Mouse (Mus musculus) neural tube, embryonic 14.5 days (tissue): ENCODE measurements around the gene Olfr805. TPM values are rescaled to one million over a fixed set of nuclear protein-coding genes. Genes with fewer than 3 reads are reported as not detected.

Experiments
- ATAC-seq: fragments of 200-750 bp; cut with Nextera tagmentation; 2 replicates; pipeline ENCODE4 v1.8.0; 2017; ENCODE audit warnings: low read depth, mild to moderate bottlenecking, moderate TSS enrichment, moderate library complexity
- H3K27ac ChIP-seq: fragments of 300-500 bp; sonication (generic); 2 replicates; pipeline ENCODE4 v1.5.1; 2014; ENCODE audit warnings: low read depth, mild to moderate bottlenecking, control low read depth, low read length, moderate library complexity, mixed read lengths
- H3K27me3 ChIP-seq: fragments of 300-500 bp; sonication (generic); 2 replicates; pipeline ENCODE4 v1.6.1; 2014; ENCODE audit warnings: low read length; ENCODE audit not compliant: control insufficient read depth, insufficient read depth
- H3K36me3 ChIP-seq: fragments of 300-500 bp; sonication (generic); 2 replicates; pipeline ENCODE4 v1.6.1; 2014; ENCODE audit warnings: low read length, mixed read lengths; ENCODE audit not compliant: control insufficient read depth, insufficient read depth
- H3K4me1 ChIP-seq: fragments of 300-500 bp; sonication (generic); 2 replicates; pipeline ENCODE4 v1.6.1; 2014; ENCODE audit warnings: low read length; ENCODE audit not compliant: control insufficient read depth, insufficient read depth
- H3K4me2 ChIP-seq: fragments of 300-500 bp; sonication (generic); 2 replicates; pipeline ENCODE4 v1.6.1; 2014; ENCODE audit warnings: mild to moderate bottlenecking, low read depth, low read length, control low read depth
- H3K4me3 ChIP-seq: fragments of 300-500 bp; sonication (generic); 2 replicates; pipeline ENCODE4 v1.5.1; 2014; ENCODE audit warnings: low read depth, low read length, control low read depth, mixed read lengths
- H3K9ac ChIP-seq: fragments of 300-500 bp; sonication (generic); replicated peaks from 2 replicates; pipeline ENCODE4 v1.6.1; 2014; ENCODE audit warnings: low read depth, mild to moderate bottlenecking, control low read depth, low read length, mixed read lengths
- H3K9me3 ChIP-seq: fragments of 300-500 bp; sonication (generic); 2 replicates; pipeline ENCODE4 v1.6.1; 2016; ENCODE audit warnings: low read length; ENCODE audit not compliant: control insufficient read depth
- WGBS: fragments of 180-500 bp; shearing (Covaris S2); extraction: QIAGEN DNeasy Blood & Tissue Kit; methylation state at CpG from one replicate; pipeline ENCODE4 v1.1.7; 2014; 5-methylcytosine and 5-hydroxymethylcytosine counted together
- polyA plus RNA-seq: library from polyadenylated mRNA; unstranded; fragments of >200 nt; fragmentation: Nextera tagmentation; extraction: Ambion mirVana; gene quantifications from 2 replicates; pipeline ENCODE4 v1.2.1, GENCODE M21; 2014

Olfr805 gene
- polyA plus RNA-seq = not detected in 2 replicates

GRCm38 (mm10) chr10:129729275-129729674, at the start of gene Olfr805:
Gene Olfr805, minus strand, starts transcription at chr10:129729375.
- no peak within 1 kb of the TSS for H3K4me2 ChIP-seq
- no peaks in the 10 kb centered on the region for H3K27me3 ChIP-seq
- no peaks in the 10 kb centered on the region for H3K36me3 ChIP-seq
- H3K9me3 ChIP-seq = no peaks in the 10 kb centered on the region
- no peak for ATAC-seq
- WGBS = 87% methylated on average over 2 of the region's 2 CpGs
- H3K27ac ChIP-seq = no peak within 1 kb of the TSS
- no peak within 1 kb of the TSS for H3K4me3 ChIP-seq
- H3K9ac ChIP-seq = no peak within 1 kb of the TSS
- no peaks in the 10 kb centered on the region for H3K4me1 ChIP-seq

- no peak for ATAC-seq
- H3K27me3 ChIP-seq = no peaks in the 10 kb centered on the region
- no peaks in the 10 kb centered on the region for H3K36me3 ChIP-seq
- H3K9ac ChIP-seq = no peak overlapping the region
- H3K27ac ChIP-seq = no peak overlapping the region
- no peak overlapping the region for H3K4me3 ChIP-seq
- H3K4me2 ChIP-seq = no peak overlapping the region
- H3K9me3 ChIP-seq = no peaks in the 10 kb centered on the region
- H3K4me1 ChIP-seq = no peaks in the 10 kb centered on the region
Observed at GRCm38 (mm10) chr10:129778123-129778522, 48.9 kb upstream of the Olfr805 start.

GRCm38 (mm10) chr10:129774338-129774737, 45.2 kb upstream of the Olfr805 start, which contains the start of gene Olfr809:
Gene Olfr809, plus strand, starts transcription at chr10:129774638.
- no peaks in the 10 kb centered on the region for H3K27me3 ChIP-seq
- ATAC-seq = no peak
- no peak within 1 kb of the TSS for H3K9ac ChIP-seq
- H3K36me3 ChIP-seq = no peaks in the 10 kb centered on the region
- no peak within 1 kb of the TSS for H3K4me3 ChIP-seq
- H3K4me1 ChIP-seq = no peaks in the 10 kb centered on the region
- no peaks in the 10 kb centered on the region for H3K9me3 ChIP-seq
- H3K27ac ChIP-seq = no peak within 1 kb of the TSS
- no peak within 1 kb of the TSS for H3K4me2 ChIP-seq

GRCm38 (mm10) chr10:129765182-129765581, 36.0 kb upstream of the Olfr805 start, which contains the start of gene Olfr808:
Gene Olfr808, plus strand, starts transcription at chr10:129765482.
- WGBS = 97% methylated on average over 1 of the region's 1 CpGs
- no peak for ATAC-seq

GRCm38 (mm10) chr10:129757693-129758092, 28.5 kb upstream of the Olfr805 start, which contains the start of gene Olfr807:
Gene Olfr807, minus strand, starts transcription at chr10:129757793.
- Histone ChIP-seq H3K4me3 (no peak within 1 kb of the TSS), H3K4me1 (no peaks in the 10 kb centered on the region), H3K9me3 (no peaks in the 10 kb centered on the region), H3K4me2 (no peak within 1 kb of the TSS), H3K9ac (no peak within 1 kb of the TSS), H3K27me3 (no peaks in the 10 kb centered on the region), H3K27ac (no peak within 1 kb of the TSS), H3K36me3 (no peaks in the 10 kb centered on the region)
- ATAC-seq = no peak
- WGBS = 92% methylated on average over 1 of the region's 1 CpGs

More at GRCm38 (mm10) chr10:129765182-129765581, 36.0 kb upstream of the Olfr805 start, which contains the start of gene Olfr808:
- Histone ChIP-seq H3K4me3 (no peak within 1 kb of the TSS), H3K9ac (no peak within 1 kb of the TSS), H3K4me2 (no peak within 1 kb of the TSS), H3K27ac (no peak within 1 kb of the TSS), H3K4me1 (no peaks in the 10 kb centered on the region), H3K36me3 (no peaks in the 10 kb centered on the region), H3K27me3 (no peaks in the 10 kb centered on the region), H3K9me3 (no peaks in the 10 kb centered on the region)

GRCm38 (mm10) chr10:129741821-129742220, 12.6 kb upstream of the Olfr805 start, which contains the start of gene Olfr806:
Gene Olfr806, minus strand, starts transcription at chr10:129741921.
- Histone ChIP-seq H3K27me3 (no peaks in the 10 kb centered on the region), H3K4me1 (no peaks in the 10 kb centered on the region), H3K9me3 (no peaks in the 10 kb centered on the region), H3K27ac (no peak within 1 kb of the TSS), H3K36me3 (no peaks in the 10 kb centered on the region), H3K4me2 (no peak within 1 kb of the TSS), H3K9ac (no peak within 1 kb of the TSS), H3K4me3 (no peak within 1 kb of the TSS)
- no peak for ATAC-seq

- Histone ChIP-seq H3K9ac (no peak within 1 kb of the TSS), H3K9me3 (no peaks in the 10 kb centered on the region), H3K4me3 (no peak within 1 kb of the TSS), H3K4me2 (no peak within 1 kb of the TSS), H3K36me3 (no peaks in the 10 kb centered on the region), H3K27ac (no peak within 1 kb of the TSS), H3K4me1 (no peaks in the 10 kb centered on the region), H3K27me3 (no peaks in the 10 kb centered on the region)
- ATAC-seq = no peak
Observed at GRCm38 (mm10) chr10:129702910-129703309, 26.3 kb downstream of the Olfr805 start, which contains the start of gene Olfr804. Gene Olfr804, plus strand, starts transcription at chr10:129703210.

GRCm38 (mm10) chr10:129694186-129694585, 35.0 kb downstream of the Olfr805 start, which contains the start of gene Olfr803:
Gene Olfr803, minus strand, starts transcription at chr10:129694286.
- 85% methylated on average over 2 of the region's 2 CpGs for WGBS
- no peaks in the 10 kb centered on the region for H3K4me1 ChIP-seq
- H3K36me3 ChIP-seq = no peaks in the 10 kb centered on the region
- no peaks in the 10 kb centered on the region for H3K27me3 ChIP-seq
- H3K9ac ChIP-seq = no peak within 1 kb of the TSS
- no peak within 1 kb of the TSS for H3K27ac ChIP-seq
- no peak within 1 kb of the TSS for H3K4me3 ChIP-seq
- no peaks in the 10 kb centered on the region for H3K9me3 ChIP-seq
- ATAC-seq = no peak
- no peak within 1 kb of the TSS for H3K4me2 ChIP-seq

GRCm38 (mm10) chr10:129688069-129688468, 41.1 kb downstream of the Olfr805 start, which contains the start of gene Olfr802:
Gene Olfr802, minus strand, starts transcription at chr10:129688169.
- WGBS = 64% methylated on average over 1 of the region's 1 CpGs
- no peaks in the 10 kb centered on the region for H3K27me3 ChIP-seq
- H3K4me3 ChIP-seq = no peak within 1 kb of the TSS
- no peak for ATAC-seq
- no peaks in the 10 kb centered on the region for H3K9me3 ChIP-seq
- no peak within 1 kb of the TSS for H3K9ac ChIP-seq
- H3K36me3 ChIP-seq = no peaks in the 10 kb centered on the region
- no peaks in the 10 kb centered on the region for H3K4me1 ChIP-seq
- H3K27ac ChIP-seq = no peak within 1 kb of the TSS
- no peak within 1 kb of the TSS for H3K4me2 ChIP-seq
